Mouse (Mus musculus) cortical plate, adult 2 months (tissue): ENCODE data around the gene Spock2.

ENCODE experiments used
- CTCF ChIP-seq: fragments of 200-500 bp; IDR thresholded peaks from 2 replicates; pipeline ENCODE4 v1.5.1; 2011; ENCODE audit warnings: mild to moderate bottlenecking, control low read depth, low read length; ENCODE audit not compliant: insufficient read depth; ENCODE audit errors: extremely low read depth
- POLR2A ChIP-seq: fragments of 200-500 bp; IDR thresholded peaks from 2 replicates; pipeline ENCODE4 v1.6.1; 2011; ENCODE audit warnings: mild to moderate bottlenecking, low read length, control low read depth; ENCODE audit not compliant: insufficient read depth; ENCODE audit errors: extremely low read depth

DNA sequence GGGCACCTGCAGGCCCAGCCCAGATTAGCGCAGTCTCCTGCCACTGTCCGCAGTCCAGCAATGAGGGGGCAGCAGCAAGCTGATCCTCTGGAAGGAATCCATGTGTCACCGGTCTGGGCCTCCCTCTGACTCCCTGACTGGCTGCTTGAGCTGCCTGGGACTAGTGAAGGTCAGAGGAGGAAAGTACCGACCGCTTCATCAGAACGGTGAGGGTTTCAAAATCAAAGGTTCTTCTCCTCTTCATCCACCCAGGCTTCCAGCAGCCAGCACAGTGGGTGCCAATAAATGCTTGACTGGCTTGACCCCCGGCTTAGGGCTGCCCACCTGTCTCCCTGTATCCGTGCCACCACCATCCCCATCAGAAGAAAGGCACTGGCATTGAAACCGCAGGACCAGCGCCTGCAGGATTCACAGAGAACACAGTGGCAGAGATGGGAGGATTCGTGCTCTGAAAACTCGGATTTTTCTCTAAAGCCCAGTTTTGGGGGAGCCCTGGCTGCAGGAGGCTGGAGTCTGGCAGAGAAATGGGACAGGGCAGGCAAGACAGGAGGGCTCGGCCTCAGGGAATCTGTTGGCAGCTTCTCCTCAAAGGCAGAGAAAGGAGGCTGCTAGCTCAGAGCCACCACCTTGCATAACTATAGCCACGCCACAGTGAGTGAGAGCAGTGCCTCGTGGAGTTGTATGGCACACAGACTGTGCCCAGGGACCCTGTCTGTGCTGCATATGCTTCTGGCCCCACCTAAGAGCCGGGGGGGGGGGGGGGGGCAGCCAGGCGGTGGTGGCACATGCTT is 2.5 kb downstream of the Spock2 start:
- peak; percentile 40; the same call in 1 of the 2 replicates for TF ChIP-seq POLR2A
- no peak for TF ChIP-seq CTCF
